Mouse (Mus musculus) spleen, adult 18-20 months (tissue): Measurements from ENCODE around the gene Lmx1b.
A peak's percentile ranks its signal among the peaks of the same experiment; 100 is the strongest.

Experiments
- DNase-seq, 2 experiments: peaks; one replicate each; pipeline ENCODE4 v3.0.0; 2022; ENCODE audit warnings: mixed read lengths in 2 of 2

Gene Lmx1b

GRCm38 (mm10) chr2:33640171-33640721 is at the start of gene Lmx1b:
Gene Lmx1b, minus strand, starts transcription at chr2:33640511.
- no peak for DNase-seq

DNA sequence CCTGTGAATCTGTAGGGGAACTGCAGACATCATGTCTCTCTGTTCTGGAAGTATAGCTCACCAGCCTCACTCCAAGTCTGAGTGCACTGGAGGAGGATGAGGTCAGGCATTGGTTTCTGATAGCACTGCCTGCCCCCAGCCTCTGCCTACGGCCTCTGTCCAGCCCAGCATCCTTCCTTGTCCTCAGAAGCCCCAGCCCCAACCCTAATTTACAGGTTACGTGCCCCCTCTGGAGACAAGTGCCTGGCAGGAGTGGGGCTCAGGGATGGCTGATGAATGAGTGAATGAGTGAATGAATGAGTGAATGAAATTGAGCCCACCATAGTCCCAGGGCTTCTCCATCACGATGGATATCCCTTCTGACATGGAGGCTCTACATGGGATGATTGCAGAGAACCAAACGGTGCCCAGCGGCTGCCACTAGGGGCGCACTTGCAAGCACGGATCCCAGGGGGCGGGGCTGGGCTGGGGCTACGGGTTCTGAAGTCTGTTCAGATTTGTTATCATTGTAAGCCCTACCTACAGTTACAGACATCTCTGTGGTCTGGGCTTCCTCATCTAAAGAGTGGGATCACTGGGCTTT is 49.7 kb upstream of the Lmx1b start:
- peak in 1 of 2 experiments; percentile 20 for DNase-seq

DNA sequence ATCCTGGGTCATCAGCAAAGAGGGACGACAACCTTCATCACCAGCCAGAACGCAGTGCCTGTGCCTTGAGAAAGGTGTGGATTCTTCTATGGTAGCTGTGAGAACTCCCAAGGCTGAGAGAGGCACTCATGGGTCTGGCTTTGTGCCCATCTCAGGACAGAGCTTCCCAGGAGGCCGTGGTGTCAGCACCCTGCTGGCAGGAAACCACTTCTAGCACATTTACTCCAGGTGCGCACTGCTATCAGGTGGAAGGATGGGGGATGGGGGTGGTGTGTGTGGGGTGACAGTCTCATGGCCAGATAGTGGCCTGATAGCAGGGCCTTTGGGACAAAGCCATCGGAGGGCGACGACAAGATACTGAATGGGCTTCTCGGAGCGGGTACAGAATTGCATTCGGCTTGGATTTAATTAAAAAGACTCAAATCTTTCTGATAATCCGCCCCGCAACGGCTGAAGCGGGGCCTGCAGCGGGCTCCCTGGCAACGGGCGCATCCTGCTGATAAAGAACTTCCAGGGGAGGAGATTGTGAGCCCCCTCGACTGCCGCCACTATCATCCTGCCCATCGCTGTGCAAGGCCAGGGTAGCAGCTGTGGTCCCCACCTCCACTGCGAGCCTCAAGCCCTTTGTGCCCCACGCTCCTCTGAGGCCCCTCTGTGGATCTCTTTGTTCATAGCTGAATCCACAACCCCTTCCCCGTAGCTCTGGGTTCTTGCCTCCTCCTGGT is 49.0 kb upstream of the Lmx1b start:
- no peak for DNase-seq

GRCm38 (mm10) chr2:33683594-33683993 is 43.3 kb upstream of the Lmx1b start:
- DNase-seq, result no peak

DNA sequence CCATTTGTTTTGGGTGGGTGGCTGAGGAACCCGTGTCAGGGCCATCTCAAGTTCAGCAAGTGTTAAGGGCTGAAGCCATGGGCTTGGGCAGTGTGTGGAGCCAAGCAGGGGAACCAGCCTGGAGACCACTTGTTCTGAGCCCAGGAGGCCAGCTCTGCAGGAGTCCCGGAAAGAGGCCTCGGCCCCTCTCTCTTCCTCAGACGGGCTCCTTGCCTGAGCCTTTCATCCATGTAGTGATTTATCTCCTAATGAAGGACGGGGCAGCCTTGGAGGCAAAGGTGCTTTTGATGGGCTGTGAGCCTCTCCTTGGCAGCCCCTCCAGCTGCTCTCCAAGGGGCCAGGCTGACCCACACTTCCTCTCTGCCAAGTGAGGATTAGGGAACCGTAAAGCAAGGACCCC is 42.8 kb upstream of the Lmx1b start:
- DNase-seq, result no peak

GRCm38 (mm10) chr2:33682219-33682618 is 41.9 kb upstream of the Lmx1b start:
- peak in 1 of 2 experiments; percentile 59 for DNase-seq

DNA sequence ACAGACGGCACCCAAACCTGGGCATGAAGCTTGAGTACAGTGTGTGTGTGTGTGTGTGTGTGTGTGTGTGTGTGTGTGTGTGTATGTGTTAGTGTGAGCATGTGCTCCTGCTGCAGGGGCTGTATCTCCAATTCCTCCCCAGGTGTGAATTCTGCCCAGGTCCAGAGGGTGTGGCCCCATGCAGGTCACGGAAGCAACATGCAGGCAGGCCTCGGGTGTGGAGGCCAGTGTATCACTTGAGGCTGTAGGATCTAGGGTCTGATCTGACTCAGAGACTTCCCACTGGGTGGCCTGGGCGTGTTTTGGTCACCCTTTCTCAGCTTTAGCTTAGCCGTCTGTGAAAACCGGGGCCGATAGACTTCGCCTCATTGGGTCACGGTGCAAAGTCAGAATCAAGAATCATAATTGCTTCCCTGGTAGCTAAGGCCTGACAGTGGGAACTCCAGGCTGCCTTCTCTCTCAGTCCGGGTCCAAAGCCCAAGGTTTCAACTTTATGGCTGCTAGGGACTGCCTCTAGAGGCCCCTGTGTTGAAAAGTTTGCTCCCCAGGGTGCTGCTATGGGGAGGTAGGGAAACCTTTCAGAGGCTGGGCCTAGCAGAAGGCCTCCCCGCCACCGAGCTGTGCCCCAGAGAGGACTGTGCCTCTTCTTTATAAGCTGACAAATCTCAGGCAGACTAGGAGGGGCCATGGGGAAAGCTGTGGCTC is 38.8 kb upstream of the Lmx1b start:
- no peak for DNase-seq

GRCm38 (mm10) chr2:33672701-33673472 is 32.6 kb upstream of the Lmx1b start:
- DNase-seq, result no peak

- DNase-seq, result no peak
These were observed 28.4 kb upstream of the Lmx1b start for GRCm38 (mm10) chr2:33668741-33669140.

- no peak for DNase-seq
These were observed 26.2 kb upstream of the Lmx1b start for GRCm38 (mm10) chr2:33666388-33666945.

GRCm38 (mm10) chr2:33665363-33666058 is 25.2 kb upstream of the Lmx1b start:
- DNase-seq, result no peak

- no peak for DNase-seq
These were observed 24.4 kb upstream of the Lmx1b start for GRCm38 (mm10) chr2:33664661-33665060.

- no peak for DNase-seq
These were observed 18.9 kb upstream of the Lmx1b start for GRCm38 (mm10) chr2:33659288-33659629.

- DNase-seq, result no peak
These were observed 18.4 kb upstream of the Lmx1b start for GRCm38 (mm10) chr2:33658602-33659287.

DNA sequence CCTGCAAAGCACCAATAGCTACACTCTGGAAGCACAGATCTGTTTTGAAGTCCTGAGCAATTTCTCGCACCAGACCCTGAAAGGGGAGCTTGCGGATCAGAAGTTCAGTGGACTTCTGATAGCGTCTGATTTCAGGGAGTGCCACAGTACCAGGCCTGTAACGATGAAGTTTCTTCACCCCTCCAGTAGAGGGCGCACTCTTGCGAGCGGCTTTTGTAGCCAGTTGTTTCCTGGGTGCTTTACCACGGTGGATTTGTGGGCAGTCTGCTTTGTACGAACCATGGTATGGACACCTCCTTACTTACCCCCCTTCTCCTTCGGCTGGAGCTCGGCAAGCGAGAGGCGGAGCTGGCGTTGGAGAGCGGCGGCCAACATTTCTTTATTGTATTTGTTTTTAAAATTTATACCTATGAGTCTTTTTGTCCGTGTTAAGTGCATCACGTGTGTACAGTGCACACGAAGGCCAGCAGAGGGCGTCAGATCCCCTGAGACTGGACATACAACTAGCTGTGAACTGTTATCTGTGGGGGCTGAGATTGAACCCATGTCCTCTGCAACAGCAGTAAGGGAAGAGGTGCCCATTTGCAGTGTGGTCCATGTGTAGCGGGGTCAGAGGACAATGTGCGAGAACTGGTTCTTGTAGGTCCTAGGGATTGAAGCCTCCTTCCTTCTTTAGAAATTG is 12.3 kb upstream of the Lmx1b start:
- no peak for DNase-seq

- no peak for DNase-seq
These were observed 9.1 kb upstream of the Lmx1b start for GRCm38 (mm10) chr2:33649371-33649770.

- DNase-seq, result no peak
These were observed 8.6 kb upstream of the Lmx1b start for GRCm38 (mm10) chr2:33648894-33649293.

DNA sequence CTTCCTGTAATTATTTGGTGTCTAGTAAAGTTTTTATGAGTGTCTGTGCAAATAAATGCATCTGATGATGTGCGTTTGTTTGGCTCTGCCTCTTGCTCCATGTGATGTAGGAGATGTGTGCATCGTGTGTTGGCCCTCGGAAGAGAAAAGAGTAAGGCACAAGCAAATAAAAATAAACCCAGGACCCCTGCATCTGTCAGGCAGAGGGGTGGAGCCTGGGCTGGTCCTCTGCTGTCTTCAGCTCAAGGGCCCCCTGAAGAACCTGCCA is 5.9 kb upstream of the Lmx1b start:
- DNase-seq, result no peak

DNA sequence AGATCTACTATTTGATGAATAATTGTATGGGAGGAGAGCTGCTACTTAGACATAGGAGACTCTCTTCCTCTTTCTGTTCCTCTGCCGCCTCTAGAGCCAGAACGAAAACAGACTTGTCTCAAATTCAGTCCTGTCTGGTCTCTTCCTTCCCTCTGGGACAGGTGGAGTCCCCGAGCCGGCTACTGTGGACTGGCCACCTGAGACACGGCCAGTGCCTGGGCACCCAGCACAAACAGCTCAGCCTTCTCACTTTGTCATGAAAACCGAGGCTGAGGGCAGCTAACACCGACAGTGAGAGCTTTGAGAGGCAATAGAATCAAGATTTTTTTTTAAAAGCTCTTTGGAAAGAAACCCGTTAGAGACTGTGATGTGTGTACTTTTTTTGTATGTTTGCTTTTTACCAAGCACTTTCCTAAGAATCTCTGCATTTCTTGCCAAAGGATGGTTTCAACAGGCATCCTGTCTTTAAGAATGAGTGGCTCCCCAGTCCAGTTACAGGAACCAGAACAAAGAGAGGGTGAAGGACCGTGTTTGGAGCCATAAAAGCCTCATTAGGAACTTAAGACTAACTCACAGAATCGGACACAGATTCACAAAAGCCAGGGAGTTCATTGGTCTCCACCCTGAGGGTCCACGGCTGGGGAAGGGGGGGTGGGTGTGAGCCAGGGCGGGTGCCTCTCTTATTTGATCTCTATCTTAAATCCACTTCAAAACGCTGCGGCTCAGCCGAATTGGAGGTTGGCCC is 5.4 kb upstream of the Lmx1b start:
- no peak for DNase-seq
